Mouse (Mus musculus): ENCODE results near the gene Vmn1r25.
"Not testable (repeated sequence)": the region's sequence is repeated elsewhere in the genome, so short reads cannot be mapped to it uniquely, and the experiment has no call there.

Vmn1r25 gene

DNA sequence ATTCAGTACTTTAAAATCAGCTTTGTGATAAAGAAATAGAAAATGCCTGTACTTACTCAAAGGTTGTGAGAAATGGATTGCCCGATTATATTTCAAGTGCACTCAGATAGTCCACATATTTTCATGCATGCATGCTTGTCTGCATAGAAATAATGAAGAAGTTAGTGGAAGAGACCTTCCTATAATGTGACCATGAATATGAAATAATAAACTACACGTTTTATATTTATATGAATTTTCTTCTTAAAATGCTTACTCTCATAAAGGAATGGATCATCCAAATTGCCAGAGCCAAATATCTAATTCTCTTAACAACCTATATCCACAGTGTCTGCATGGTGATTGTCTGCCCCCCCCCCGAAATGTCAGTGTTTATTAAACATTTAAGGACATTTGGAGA lies at the start of gene Vmn1r25:
TSS of gene Vmn1r25 (minus strand) at position 101 of the 400 bp plus-strand sequence.
- DNase-seq = no peak

DNA sequence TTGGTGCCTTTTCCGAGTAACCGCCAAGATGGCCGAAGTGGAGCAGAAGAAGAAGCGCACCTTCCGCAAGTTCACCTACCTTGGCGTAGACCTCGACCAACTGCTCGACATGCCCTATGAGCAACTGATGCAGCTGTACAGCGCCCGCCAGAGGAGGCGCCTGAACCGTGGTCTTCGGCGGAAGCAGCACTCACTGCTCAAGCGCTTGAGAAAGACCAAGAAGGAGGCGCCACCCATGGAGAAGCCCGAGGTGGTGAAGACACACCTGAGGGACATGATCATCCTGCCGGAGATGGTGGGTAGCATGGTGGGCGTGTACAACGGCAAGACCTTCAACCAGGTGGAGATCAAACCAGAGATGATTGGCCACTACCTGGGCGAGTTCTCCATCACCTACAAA lies 36.9 kb upstream of the Vmn1r25 start:
- not testable (repeated sequence) for DNase-seq

DNA sequence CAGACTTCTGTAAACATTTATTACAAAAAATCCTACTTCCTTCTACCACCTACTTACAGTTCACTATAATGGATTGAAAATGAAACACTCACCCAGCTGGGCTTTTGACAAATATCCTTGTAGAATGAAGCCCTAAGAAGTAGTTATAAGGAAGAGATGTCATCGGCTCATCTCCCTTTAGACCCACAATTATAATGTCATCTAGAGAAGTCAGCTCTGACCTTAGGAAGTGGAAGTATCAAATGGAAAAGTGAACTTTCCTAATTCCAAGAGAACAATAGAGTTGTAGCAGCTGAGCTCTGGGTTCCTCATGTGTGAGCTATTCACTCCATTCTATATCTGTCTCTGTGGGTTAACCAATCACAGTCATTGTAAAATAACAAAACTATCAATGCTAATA lies 34.4 kb upstream of the Vmn1r25 start, which contains the start of gene Vmn1r26:
TSS of gene Vmn1r26 (minus strand) at position 101 of the 400 bp plus-strand sequence.
- DNase-seq = no peak

GRCm38 (mm10) chr6:57961403-57961802 lies 19.2 kb downstream of the Vmn1r25 start, which contains the start of gene Vmn1r24:
TSS of gene Vmn1r24 (minus strand) at chr6:57961503.
- DNase-seq = not testable (repeated sequence)

All from thymus, postnatal 4 days (tissue).